In the genomic region with DNA sequence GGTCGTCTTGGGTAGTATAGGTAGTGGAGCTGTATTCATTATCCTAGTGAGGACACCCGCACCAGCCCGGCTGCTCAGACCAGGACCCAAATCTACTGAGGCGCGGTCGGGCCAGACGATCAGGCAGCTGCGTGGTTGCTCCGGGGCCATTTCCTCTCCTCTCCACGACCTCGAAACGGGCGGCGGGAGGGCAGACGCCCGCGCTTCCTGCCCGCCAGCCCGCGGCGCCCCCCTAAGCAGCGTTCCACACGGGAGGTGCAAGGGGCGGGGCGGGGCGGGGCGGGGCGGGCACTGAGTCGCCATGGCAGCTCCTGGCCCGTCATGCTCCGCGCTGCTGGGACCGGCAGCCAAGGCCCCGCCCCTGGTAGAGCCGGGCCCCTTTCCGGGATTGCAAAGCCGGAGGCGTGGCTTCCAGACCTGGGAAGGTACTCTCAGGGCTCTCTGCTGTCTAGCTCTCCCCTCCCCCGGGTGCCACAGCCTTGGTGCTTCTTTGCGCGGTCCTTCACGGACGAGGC, we compare ENCODE assay signal across 8 mouse cellular contexts. TPM values are rescaled to one million over a fixed set of nuclear protein-coding genes. Genes with fewer than 3 reads are reported as not detected.
DNase-seq lines count a peak whose midpoint lies in the region; ATAC-seq lines count a peak whose summit lies in the region.

No protein-coding gene starts in this region.

- WGBS in hindbrain, embryonic 15.5 days: 0% methylated on average over 26 of the region's 43 CpGs

- no peaks in the 10 kb centered on the region for H3K9me3 ChIP-seq in hindbrain, embryonic 15.5 days

- H3K9ac ChIP-seq in hindbrain, embryonic 15.5 days: peak overlapping the region; percentile 66

- H3K27ac ChIP-seq in hindbrain, embryonic 15.5 days (replicated peaks): peak overlapping the region; percentile 92

- H3K27me3 ChIP-seq in hindbrain, embryonic 15.5 days: no peaks in the 10 kb centered on the region

- H3K36me3 ChIP-seq in hindbrain, embryonic 15.5 days: no peaks in the 10 kb centered on the region

- peak; percentile 95 for ATAC-seq in hindbrain, embryonic 15.5 days (ENCODE audit: low FRiP score, low read depth)
- ATAC-seq in megakaryocyte, adult 5-6 weeks (ENCODE audit: poor library complexity, severe bottlenecking): peak; percentile 93

- H3K4me1 ChIP-seq in hindbrain, embryonic 15.5 days (replicated peaks): peaks cover 62% of the 10 kb centered on the region

- DNase-seq in ZHBTc4 (ENCODE audit: low read depth, low spot score): peak; percentile 98
- peak; percentile 54 to 73 for DNase-seq in cerebellum, postnatal 4 days (ENCODE audit: low spot score in 2 of 2)
- DNase-seq in frontal cortex, postnatal 36 days (ENCODE audit: low spot score in 2 of 2): peak; percentile 84 to 86
- peak; percentile 59 to 90 for DNase-seq in left cerebral cortex, adult 8-10 months (ENCODE audit: low spot score in 2 of 2)
- DNase-seq in right cerebral cortex, adult 18-20 months: peak; percentile 94
- peak; percentile 69 for DNase-seq in urinary bladder, postnatal 10 days (ENCODE audit: low spot score)

- peak overlapping the region; percentile 55 for H3K4me3 ChIP-seq in hindbrain, embryonic 15.5 days

- peak overlapping the region; percentile 93 for H3K4me2 ChIP-seq in hindbrain, embryonic 15.5 days

RNA-seq across cellular contexts. Expression of gene Rai1, which starts 10.3 kb away (rescaled TPM):
- polyA plus RNA-seq in hindbrain, embryonic 15.5 days (2015; fragmentation: Nextera tagmentation; extraction: Ambion mirVana): 32.5 and 33.2 TPM in 2 replicates
- 10 to 100 TPM; 69.5 to 78.3 (median 71.5) TPM for total RNA-seq in left cerebral cortex, adult 8-10 months (2022)
- total RNA-seq in megakaryocyte, adult 5-6 weeks (2015): 13.9 and 14.2 TPM in 2 replicates
- 7.8 TPM in 2 replicates for total RNA-seq in megakaryocyte, adult 5-6 weeks (2017)

Comparison
In these comparisons a context has a peak if more than half of its experiments do, and no peak if none do; other contexts are left out.
1. Peak in every context shown above with its lines: DNase-seq, ATAC-seq, H3K4me3 ChIP-seq and H3K27ac ChIP-seq.
2. RNA of gene Rai1, which starts 10.3 kb away (total RNA-seq): 69.5 to 78.3 TPM in left cerebral cortex, adult 8-10 months; 7.8 to 14.2 TPM in megakaryocyte, adult 5-6 weeks; every median in the first group is over 4 times any median in the second.